Mouse (Mus musculus) lung, postnatal 36 days (tissue): ENCODE measurements around the gene Foxf1.

Experiments
- DNase-seq: peaks from one replicate; pipeline ENCODE4 v3.0.0; 2022; ENCODE audit warnings: mixed read lengths

Gene Foxf1

GRCm38 (mm10) chr8:121115948-121116347 is 31.8 kb downstream of the Foxf1 start, which contains the start of gene Foxc2:
Gene Foxc2, plus strand, starts transcription at chr8:121116171.
- peak; percentile 93 for DNase-seq

GRCm38 (mm10) chr8:121116591-121117185 is 32.5 kb downstream of the Foxf1 start:
- no peak for DNase-seq

- DNase-seq, result no peak
These were observed 33.0 kb downstream of the Foxf1 start for GRCm38 (mm10) chr8:121117186-121117651.

GRCm38 (mm10) chr8:121117906-121118305 is 33.7 kb downstream of the Foxf1 start:
- DNase-seq, result no peak

GRCm38 (mm10) chr8:121118634-121119420 is 34.6 kb downstream of the Foxf1 start:
- DNase-seq, result no peak

- DNase-seq, result no peak
These were observed 35.7 kb downstream of the Foxf1 start for GRCm38 (mm10) chr8:121119635-121120455.

- no peak for DNase-seq
These were observed 36.6 kb downstream of the Foxf1 start for GRCm38 (mm10) chr8:121120456-121121419.

- DNase-seq, result no peak
These were observed 37.5 kb downstream of the Foxf1 start for GRCm38 (mm10) chr8:121121704-121122103.

- no peak for DNase-seq
These were observed 38.2 kb downstream of the Foxf1 start for GRCm38 (mm10) chr8:121122368-121122767.

- DNase-seq, result no peak
These were observed 38.9 kb downstream of the Foxf1 start for GRCm38 (mm10) chr8:121123113-121123512.

- no peak for DNase-seq
These were observed 40.5 kb downstream of the Foxf1 start for GRCm38 (mm10) chr8:121124547-121125239.

GRCm38 (mm10) chr8:121125311-121125876 is 41.2 kb downstream of the Foxf1 start:
- DNase-seq, result peak; percentile 73

- no peak for DNase-seq
These were observed 42.0 kb downstream of the Foxf1 start for GRCm38 (mm10) chr8:121126191-121126590.

- no peak for DNase-seq
These were observed 42.5 kb downstream of the Foxf1 start for GRCm38 (mm10) chr8:121126694-121127093.

- peak; percentile 68 for DNase-seq
These were observed 43.1 kb downstream of the Foxf1 start for GRCm38 (mm10) chr8:121127291-121127701.

- no peak for DNase-seq
These were observed 43.7 kb downstream of the Foxf1 start, which contains the start of gene Foxl1 for GRCm38 (mm10) chr8:121127756-121128375. Gene Foxl1, plus strand, starts transcription at chr8:121127940.

GRCm38 (mm10) chr8:121128531-121129264 is 44.5 kb downstream of the Foxf1 start:
- no peak for DNase-seq

GRCm38 (mm10) chr8:121129265-121129940 is 45.2 kb downstream of the Foxf1 start:
- DNase-seq, result no peak

- peak; percentile 40 for DNase-seq
These were observed 46.3 kb downstream of the Foxf1 start for GRCm38 (mm10) chr8:121130522-121130921.
